Mouse (Mus musculus): Measurements from ENCODE around the gene Tm4sf20.

DNA sequence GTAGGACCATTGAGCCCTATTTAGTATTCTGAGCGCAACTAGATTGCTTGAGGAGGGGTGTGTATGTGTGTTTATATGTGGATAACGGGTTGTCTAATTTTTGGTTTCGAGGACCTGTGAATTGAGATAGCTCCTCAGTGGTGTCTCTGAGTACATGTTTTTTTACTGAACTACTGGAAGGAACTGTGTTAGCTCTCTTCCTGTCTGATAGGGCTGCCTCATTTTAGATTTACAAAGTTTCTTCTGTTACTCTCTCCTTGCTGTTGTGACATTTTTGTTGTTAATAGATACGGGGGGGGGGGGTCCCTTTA, 42.4 kb downstream of the Tm4sf20 start:
- no peak for TF ChIP-seq CTCF (IDR thresholded peaks at IDR 0.05; ENCODE audit: low read depth)
- TF ChIP-seq EP300 (IDR thresholded peaks at IDR 0.05; ENCODE audit: low read depth): no peak
